Mouse (Mus musculus): ENCODE measurements around the gene Ms4a8a.

GRCm38 (mm10) chr19:11101880-11102279 is 21.0 kb upstream of the Ms4a8a start:
- TF ChIP-seq GATA1 (IDR thresholded peaks at IDR 0.05; ENCODE audit: borderline replicate concordance, low read length) (no peak), FLI1 (IDR thresholded peaks at IDR 0.05; ENCODE audit: low read length) (no peak)
